Mouse (Mus musculus) spleen, embryonic (tissue): ENCODE measurements around the gene Nhej1.

Experiments used
- CTCF ChIA-PET: fragments of 350-600 bp; sonication (Branson Sonifier 250); formaldehyde crosslinking; loops from one replicate; lab custom pipeline; 2022; lab: Charles Lee

Gene Nhej1

GRCm38 (mm10) chr1:75124346-75125321 is at the start of gene Nhej1:
Nhej1 (minus strand) TSS chr1:75125200.
- CTCF ChIA-PET: interaction anchor here (1.0 kb wide), 2 partner anchors 127 to 129 kb away, joined by 3 read pairs; no protein-coding TSS in a partner anchor

GRCm38 (mm10) chr1:75168472-75169464 is 43.8 kb upstream of the Nhej1 start, which contains the start of gene Zfand2b:
Zfand2b (plus strand) TSS chr1:75168646.
- CTCF ChIA-PET: interaction anchor here (0.7 kb wide), 1 partner anchor 67 kb away, joined by 4 read pairs; the partner anchor contains the start of gene Dnajb2

DNA sequence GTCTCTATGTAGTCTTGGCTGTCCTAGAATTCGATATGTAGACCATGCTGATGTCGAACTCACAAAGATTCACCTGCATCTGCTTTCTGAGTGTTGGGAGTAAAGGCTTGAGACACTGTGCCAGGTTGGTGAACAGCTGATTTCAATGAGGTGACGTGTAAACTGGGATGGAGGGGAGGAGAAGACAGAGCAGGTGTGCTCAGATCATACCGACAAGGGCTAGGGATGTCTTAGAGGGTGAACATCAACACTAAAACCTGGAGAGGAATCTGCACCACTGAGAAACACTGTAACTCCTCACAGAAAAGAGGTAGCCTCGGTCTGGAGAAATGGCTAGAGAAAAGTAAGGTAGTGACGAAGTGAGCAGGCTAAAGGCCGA is 43.1 kb upstream of the Nhej1 start:
- CTCF ChIA-PET: interaction anchor here (0.7 kb wide), 1 partner anchor 68 kb away, joined by 4 read pairs; the partner anchor contains the start of gene Dnajb2

DNA sequence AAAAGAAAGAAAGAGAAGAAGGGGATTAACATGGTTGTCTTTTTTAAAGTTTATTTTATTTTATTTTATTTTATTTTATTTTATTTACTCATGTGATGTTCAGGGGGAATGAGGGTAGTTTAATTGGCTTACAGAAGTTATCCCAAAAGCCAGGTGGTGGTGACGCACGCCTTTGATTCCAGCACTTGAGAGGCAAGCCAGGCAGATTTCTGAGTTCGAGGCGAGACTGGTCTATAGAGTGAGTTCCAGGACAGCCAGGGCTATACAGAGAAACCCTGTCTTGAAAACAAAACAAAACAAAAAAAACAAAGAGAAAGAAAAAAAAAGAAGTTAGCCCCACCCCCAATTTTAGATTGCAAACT is 35.2 kb upstream of the Nhej1 start:
- CTCF ChIA-PET: interaction anchor here (0.5 to 0.6 kb wide), 2 partner anchors 303 to 767 kb away, joined by 3 to 18 read pairs; no protein-coding TSS in a partner anchor

GRCm38 (mm10) chr1:75159540-75160255 is 34.7 kb upstream of the Nhej1 start:
- CTCF ChIA-PET: interaction anchor here (0.6 kb wide), 1 partner anchor 766 kb away, joined by 18 read pairs; no protein-coding TSS in a partner anchor

DNA sequence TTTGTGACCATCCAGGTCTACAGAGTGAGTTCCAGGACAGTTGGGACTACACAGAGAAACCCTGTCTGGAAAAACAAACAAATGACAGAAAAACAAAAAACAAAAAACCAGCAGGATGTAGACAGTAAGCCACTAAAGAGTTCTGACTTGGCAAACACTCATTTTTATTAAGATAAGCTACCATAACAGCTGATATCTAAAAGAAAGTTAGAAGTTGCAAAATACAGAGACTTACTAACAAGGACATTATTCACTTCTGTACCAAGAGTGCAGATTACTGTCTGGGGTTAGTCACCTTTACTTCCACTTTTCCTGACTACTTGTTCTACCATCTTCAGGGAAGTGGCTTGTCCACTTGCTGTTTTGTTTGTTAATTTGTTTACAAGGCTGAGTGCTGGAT is 34.0 kb upstream of the Nhej1 start:
- CTCF ChIA-PET: no interaction called here

DNA sequence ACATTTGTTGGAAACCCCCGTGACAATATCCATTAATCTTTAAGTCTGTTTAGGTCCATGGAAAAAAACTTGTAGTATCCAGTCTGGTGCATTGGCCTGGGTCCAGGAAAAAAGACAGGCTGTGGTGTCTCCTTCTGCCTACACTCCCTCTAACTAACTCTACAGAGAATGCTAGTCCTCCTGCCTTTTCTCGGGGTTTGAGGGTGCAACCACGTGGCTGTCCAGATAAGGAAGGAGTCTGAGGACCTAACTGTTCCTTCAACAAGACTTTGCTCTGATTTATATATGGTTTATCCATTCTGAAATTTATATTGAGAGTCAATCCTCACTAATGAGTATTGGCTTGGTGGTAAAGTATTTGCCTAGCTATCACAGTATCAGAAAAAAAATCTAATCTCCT is 30.8 kb upstream of the Nhej1 start:
- CTCF ChIA-PET: interaction anchor here (0.7 kb wide), 1 partner anchor 981 kb away, joined by 4 read pairs; no protein-coding TSS in a partner anchor

- CTCF ChIA-PET: interaction anchor here (0.6 to 0.8 kb wide), 2 partner anchors 12 to 352 kb away, joined by 3 read pairs; no protein-coding TSS in a partner anchor
Measured at GRCm38 (mm10) chr1:75148727-75149126, 23.7 kb upstream of the Nhej1 start.

GRCm38 (mm10) chr1:75147411-75148135 is 22.6 kb upstream of the Nhej1 start:
- CTCF ChIA-PET: no interaction called here

GRCm38 (mm10) chr1:75145589-75145988 is 20.6 kb upstream of the Nhej1 start:
- CTCF ChIA-PET: no interaction called here

GRCm38 (mm10) chr1:75142301-75143261 is 17.6 kb upstream of the Nhej1 start, which contains the start of the genes Cnppd1 and Retreg2:
Cnppd1 (minus strand) TSS chr1:75142711.
Retreg2 (plus strand) TSS chr1:75142778.
- CTCF ChIA-PET: no interaction called here

DNA sequence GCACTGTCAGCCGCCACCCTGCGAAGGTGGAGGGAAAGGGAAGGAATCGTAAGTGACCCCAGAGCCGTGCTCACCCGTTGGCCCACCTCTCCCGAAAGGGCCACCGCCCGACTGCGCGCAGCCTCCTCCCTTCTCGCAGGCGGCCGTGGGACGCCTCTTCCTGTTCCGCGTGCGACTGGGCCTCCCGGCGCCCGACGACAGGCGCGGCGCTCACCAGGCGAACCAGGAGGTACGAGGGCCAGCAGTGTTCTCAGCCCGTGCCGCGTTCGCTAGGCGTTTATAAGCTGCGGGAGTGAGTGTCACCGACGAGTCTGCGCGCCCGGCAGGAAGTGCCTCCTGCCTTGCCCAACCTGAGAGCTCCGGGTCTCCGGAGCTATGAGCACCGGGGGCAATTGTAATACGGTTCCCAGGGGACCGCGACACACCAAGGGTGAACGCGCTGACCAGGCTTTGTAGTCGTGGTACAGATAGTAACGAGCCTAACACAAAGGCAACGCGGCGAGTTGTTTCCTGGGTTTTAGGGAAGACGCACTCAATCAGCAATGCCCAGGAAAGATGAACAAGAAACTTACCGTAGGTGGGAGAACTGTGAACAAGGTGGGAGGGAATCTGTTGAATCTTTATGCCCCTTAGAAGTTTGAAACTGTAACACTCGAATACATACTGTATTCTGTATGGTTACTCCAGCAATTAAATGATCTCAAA is 16.6 kb upstream of the Nhej1 start:
- CTCF ChIA-PET: no interaction called here

DNA sequence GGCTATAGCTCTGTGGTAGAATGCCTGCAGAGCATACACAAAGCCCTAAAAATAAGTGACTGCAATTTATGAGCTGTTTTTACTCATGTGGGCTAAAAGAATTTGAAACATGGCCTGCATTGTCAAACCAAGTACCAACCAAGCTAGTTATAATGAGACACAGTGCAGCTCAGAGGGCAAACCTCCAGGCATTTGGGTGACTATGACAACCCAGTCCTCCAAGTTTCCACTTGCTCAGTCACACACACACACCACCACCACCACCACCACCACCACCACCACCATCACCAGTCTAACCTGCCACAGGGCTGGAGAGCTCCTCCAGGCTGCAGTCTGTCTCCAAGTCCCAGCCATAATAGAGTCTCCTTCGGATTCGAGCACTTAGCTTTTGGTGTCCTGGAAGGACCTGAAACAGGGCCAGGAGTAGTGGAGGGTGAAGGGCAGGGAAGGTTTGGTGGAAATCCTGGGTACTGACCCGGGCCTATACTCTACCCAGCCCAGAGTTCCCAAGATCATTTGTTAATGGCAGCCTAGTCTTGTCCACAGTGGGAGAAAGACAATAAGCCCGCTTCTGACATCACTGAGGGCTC is 15.7 kb upstream of the Nhej1 start:
- CTCF ChIA-PET: interaction anchor here (0.6 kb wide), 1 partner anchor 116 kb away, joined by 4 read pairs; no protein-coding TSS in a partner anchor

DNA sequence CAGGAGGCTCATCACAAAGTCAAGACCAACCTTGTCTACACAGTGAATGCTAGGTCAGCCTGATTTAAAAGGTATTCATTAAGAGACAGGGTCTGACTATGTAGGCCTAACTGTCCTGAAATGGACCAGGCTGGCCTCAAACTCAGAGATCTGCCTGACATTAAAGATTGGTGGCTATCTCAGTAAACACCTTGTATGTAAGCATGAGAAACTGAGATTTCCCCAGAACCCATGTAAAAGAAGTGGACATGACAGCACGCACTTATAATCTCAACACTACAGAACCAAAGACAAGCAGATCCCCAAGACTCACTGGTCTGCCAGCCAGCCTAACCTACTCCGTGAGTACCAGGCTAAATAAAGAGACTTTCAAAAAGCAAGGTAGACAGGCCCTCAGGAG is 13.4 kb upstream of the Nhej1 start:
- CTCF ChIA-PET: no interaction called here

DNA sequence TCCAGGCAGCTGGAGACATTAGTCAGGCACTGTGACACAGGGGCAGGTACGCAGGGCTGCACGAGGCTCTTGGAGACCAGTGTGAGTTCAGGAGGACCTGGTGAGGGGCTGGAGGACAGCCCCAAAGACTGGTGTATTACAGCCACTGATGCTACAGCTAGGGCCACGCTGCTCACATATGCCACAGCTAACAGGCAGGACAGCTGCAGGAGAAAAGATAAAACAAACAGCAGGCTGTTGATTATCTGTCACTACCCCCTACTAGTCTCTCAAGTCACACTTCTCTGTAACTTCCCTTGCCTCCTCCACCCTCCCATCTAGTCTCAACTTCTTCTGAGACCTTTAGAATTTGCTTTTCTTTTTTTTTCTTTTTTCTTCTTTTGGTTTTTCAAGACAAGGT is 11.7 kb upstream of the Nhej1 start:
- CTCF ChIA-PET: no interaction called here

GRCm38 (mm10) chr1:75136293-75136692 is 11.3 kb upstream of the Nhej1 start:
- CTCF ChIA-PET: no interaction called here

- CTCF ChIA-PET: no interaction called here
Measured at GRCm38 (mm10) chr1:75133421-75134207, 8.6 kb upstream of the Nhej1 start, which contains the start of gene Slc23a3. Slc23a3 (minus strand) TSS chr1:75133890.
